Mouse (Mus musculus): ENCODE results near the gene Fzd2. TPM values are rescaled to one million over a fixed set of nuclear protein-coding genes. Genes with fewer than 3 reads are reported as not detected.

Gene Fzd2
- polyA plus RNA-seq, 1 experiment from 2014 or later: 27.3 TPM

GRCm38 (mm10) chr11:102633379-102633778 lies 29.2 kb downstream of the Fzd2 start:
- Histone ChIP-seq H3K4me2 (peak overlapping the region; percentile 16; the same call in 1 of the 2 replicates), H3K27me3 (ENCODE audit: control insufficient read depth, insufficient read depth, low read length) (no peaks in the 10 kb centered on the region), H3K36me3 (ENCODE audit: control insufficient read depth, insufficient read depth, low read length) (no peaks in the 10 kb centered on the region), H3K9me3 (ENCODE audit: control insufficient read depth, low read length) (no peaks in the 10 kb centered on the region), H3K27ac (ENCODE audit: low read depth, low read length) (no peak overlapping the region), H3K4me1 (ENCODE audit: control insufficient read depth, insufficient read depth, low read length) (peaks cover 20% of the 10 kb centered on the region), H3K9ac (ENCODE audit: low read length) (no peak overlapping the region), H3K4me3 (ENCODE audit: low read depth, low read length) (no peak overlapping the region)
- WGBS: 18% methylated on average over 9 of the region's 9 CpGs
- no peak for DNase-seq (ENCODE audit: low spot score, missing footprints)
- ATAC-seq (ENCODE audit: low FRiP score): no peak

GRCm38 (mm10) chr11:102636887-102637286 lies 32.7 kb downstream of the Fzd2 start:
- Histone ChIP-seq H3K27me3 (ENCODE audit: control insufficient read depth, insufficient read depth, low read length) (no peaks in the 10 kb centered on the region), H3K9me3 (ENCODE audit: control insufficient read depth, low read length) (no peaks in the 10 kb centered on the region), H3K4me1 (ENCODE audit: control insufficient read depth, insufficient read depth, low read length) (peaks cover 10% of the 10 kb centered on the region), H3K9ac (ENCODE audit: low read length) (no peak overlapping the region), H3K27ac (ENCODE audit: low read depth, low read length) (no peak overlapping the region), H3K4me3 (ENCODE audit: low read depth, low read length) (no peak overlapping the region), H3K36me3 (ENCODE audit: control insufficient read depth, insufficient read depth, low read length) (no peaks in the 10 kb centered on the region), H3K4me2 (no peak overlapping the region)
- ATAC-seq (ENCODE audit: low FRiP score): no peak
- no peak for DNase-seq (ENCODE audit: low spot score, missing footprints)
- WGBS: 53% methylated on average over 12 of the region's 12 CpGs

GRCm38 (mm10) chr11:102643891-102644382 lies 39.7 kb downstream of the Fzd2 start:
- ATAC-seq (ENCODE audit: low FRiP score) (no peak), DNase-seq (ENCODE audit: low spot score, missing footprints) (no peak)
- 55% methylated on average over 10 of the region's 10 CpGs for WGBS
- Histone ChIP-seq H3K36me3 (ENCODE audit: control insufficient read depth, insufficient read depth, low read length) (no peaks in the 10 kb centered on the region), H3K9ac (ENCODE audit: low read length) (no peak overlapping the region), H3K9me3 (ENCODE audit: control insufficient read depth, low read length) (no peaks in the 10 kb centered on the region), H3K27ac (ENCODE audit: low read depth, low read length) (no peak overlapping the region), H3K4me3 (ENCODE audit: low read depth, low read length) (no peak overlapping the region), H3K4me2 (no peak overlapping the region), H3K4me1 (ENCODE audit: control insufficient read depth, insufficient read depth, low read length) (no peaks in the 10 kb centered on the region; the same call in 1 of the 2 replicates), H3K27me3 (ENCODE audit: control insufficient read depth, insufficient read depth, low read length) (no peaks in the 10 kb centered on the region)

GRCm38 (mm10) chr11:102646226-102646625 lies 42.0 kb downstream of the Fzd2 start:
- 91% methylated on average over 13 of the region's 13 CpGs for WGBS
- no peak for ATAC-seq (ENCODE audit: low FRiP score)
- H3K9ac ChIP-seq (ENCODE audit: low read length): no peak overlapping the region
- no peaks in the 10 kb centered on the region for H3K27me3 ChIP-seq (ENCODE audit: control insufficient read depth, insufficient read depth, low read length)
- no peak overlapping the region for H3K4me3 ChIP-seq (ENCODE audit: low read depth, low read length)
- H3K27ac ChIP-seq (ENCODE audit: low read depth, low read length): no peak overlapping the region
- DNase-seq (ENCODE audit: low spot score, missing footprints): no peak
- H3K9me3 ChIP-seq (ENCODE audit: control insufficient read depth, low read length): no peaks in the 10 kb centered on the region
- no peak overlapping the region for H3K4me2 ChIP-seq
- no peaks in the 10 kb centered on the region for H3K36me3 ChIP-seq (ENCODE audit: control insufficient read depth, insufficient read depth, low read length)
- no peaks in the 10 kb centered on the region for H3K4me1 ChIP-seq (ENCODE audit: control insufficient read depth, insufficient read depth, low read length)

- WGBS: 67% methylated on average over 12 of the region's 12 CpGs
- no peaks in the 10 kb centered on the region for H3K27me3 ChIP-seq (ENCODE audit: control insufficient read depth, insufficient read depth, low read length)
- no peaks in the 10 kb centered on the region for H3K9me3 ChIP-seq (ENCODE audit: control insufficient read depth, low read length)
- H3K4me3 ChIP-seq (ENCODE audit: low read depth, low read length): no peak overlapping the region
- ATAC-seq (ENCODE audit: low FRiP score): no peak
- DNase-seq (ENCODE audit: low spot score, missing footprints): no peak
- H3K4me2 ChIP-seq: no peak overlapping the region
- no peak overlapping the region for H3K27ac ChIP-seq (ENCODE audit: low read depth, low read length)
- no peaks in the 10 kb centered on the region for H3K36me3 ChIP-seq (ENCODE audit: control insufficient read depth, insufficient read depth, low read length)
- no peak overlapping the region for H3K9ac ChIP-seq (ENCODE audit: low read length)
- no peaks in the 10 kb centered on the region for H3K4me1 ChIP-seq (ENCODE audit: control insufficient read depth, insufficient read depth, low read length)
Observed at GRCm38 (mm10) chr11:102647885-102648284, 43.7 kb downstream of the Fzd2 start.

- Histone ChIP-seq H3K4me3 (ENCODE audit: low read depth, low read length) (no peak overlapping the region), H3K9ac (ENCODE audit: low read length) (no peak overlapping the region), H3K9me3 (ENCODE audit: control insufficient read depth, low read length) (no peaks in the 10 kb centered on the region), H3K27me3 (ENCODE audit: control insufficient read depth, insufficient read depth, low read length) (no peaks in the 10 kb centered on the region), H3K4me1 (ENCODE audit: control insufficient read depth, insufficient read depth, low read length) (no peaks in the 10 kb centered on the region), H3K27ac (ENCODE audit: low read depth, low read length) (no peak overlapping the region), H3K4me2 (no peak overlapping the region), H3K36me3 (ENCODE audit: control insufficient read depth, insufficient read depth, low read length) (no peaks in the 10 kb centered on the region)
- WGBS: 4% methylated on average over 9 of the region's 9 CpGs
- ATAC-seq (ENCODE audit: low FRiP score) (no peak), DNase-seq (ENCODE audit: low spot score, missing footprints) (peak; percentile 97)
Observed at GRCm38 (mm10) chr11:102651381-102651780, 47.2 kb downstream of the Fzd2 start.

GRCm38 (mm10) chr11:102652844-102653243 lies 48.6 kb downstream of the Fzd2 start:
- H3K4me1 ChIP-seq (ENCODE audit: control insufficient read depth, insufficient read depth, low read length): no peaks in the 10 kb centered on the region
- 79% methylated on average over 3 of the region's 3 CpGs for WGBS
- H3K27ac ChIP-seq (ENCODE audit: low read depth, low read length): no peak overlapping the region
- no peaks in the 10 kb centered on the region for H3K36me3 ChIP-seq (ENCODE audit: control insufficient read depth, insufficient read depth, low read length)
- no peaks in the 10 kb centered on the region for H3K9me3 ChIP-seq (ENCODE audit: control insufficient read depth, low read length)
- H3K9ac ChIP-seq (ENCODE audit: low read length): no peak overlapping the region
- DNase-seq (ENCODE audit: low spot score, missing footprints): no peak
- H3K4me2 ChIP-seq: no peak overlapping the region
- H3K4me3 ChIP-seq (ENCODE audit: low read depth, low read length): no peak overlapping the region
- H3K27me3 ChIP-seq (ENCODE audit: control insufficient read depth, insufficient read depth, low read length): no peaks in the 10 kb centered on the region
- no peak for ATAC-seq (ENCODE audit: low FRiP score)

- WGBS: 81% methylated on average over 8 of the region's 8 CpGs
- H3K4me2 ChIP-seq: no peak overlapping the region
- H3K9me3 ChIP-seq (ENCODE audit: control insufficient read depth, low read length): no peaks in the 10 kb centered on the region
- no peaks in the 10 kb centered on the region for H3K4me1 ChIP-seq (ENCODE audit: control insufficient read depth, insufficient read depth, low read length)
- no peak for ATAC-seq (ENCODE audit: low FRiP score)
- no peak overlapping the region for H3K9ac ChIP-seq (ENCODE audit: low read length)
- no peak overlapping the region for H3K27ac ChIP-seq (ENCODE audit: low read depth, low read length)
- no peaks in the 10 kb centered on the region for H3K27me3 ChIP-seq (ENCODE audit: control insufficient read depth, insufficient read depth, low read length)
- DNase-seq (ENCODE audit: low spot score, missing footprints): no peak
- H3K4me3 ChIP-seq (ENCODE audit: low read depth, low read length): no peak overlapping the region
- H3K36me3 ChIP-seq (ENCODE audit: control insufficient read depth, insufficient read depth, low read length): no peaks in the 10 kb centered on the region
Observed at GRCm38 (mm10) chr11:102655888-102656287, 51.7 kb downstream of the Fzd2 start.

- Histone ChIP-seq H3K4me1 (ENCODE audit: control insufficient read depth, insufficient read depth, low read length) (no peaks in the 10 kb centered on the region), H3K4me3 (ENCODE audit: low read depth, low read length) (no peak overlapping the region), H3K9ac (ENCODE audit: low read length) (no peak overlapping the region), H3K27me3 (ENCODE audit: control insufficient read depth, insufficient read depth, low read length) (no peaks in the 10 kb centered on the region), H3K9me3 (ENCODE audit: control insufficient read depth, low read length) (no peaks in the 10 kb centered on the region), H3K4me2 (no peak overlapping the region), H3K36me3 (ENCODE audit: control insufficient read depth, insufficient read depth, low read length) (no peaks in the 10 kb centered on the region), H3K27ac (ENCODE audit: low read depth, low read length) (no peak overlapping the region)
- ATAC-seq (ENCODE audit: low FRiP score) (no peak), DNase-seq (ENCODE audit: low spot score, missing footprints) (no peak)
- 44% methylated on average over 4 of the region's 4 CpGs for WGBS
Observed at GRCm38 (mm10) chr11:102656326-102656926, 52.2 kb downstream of the Fzd2 start.

Measured in midbrain, embryonic 11.5 days (tissue).